Mouse (Mus musculus) left cerebral cortex, adult 11 months (tissue): ENCODE data around the gene Chst8.

Experiments used
- DNase-seq: peaks from one replicate; pipeline ENCODE4 v3.0.0; 2022; ENCODE audit warnings: low spot score

The Chst8 gene

DNA sequence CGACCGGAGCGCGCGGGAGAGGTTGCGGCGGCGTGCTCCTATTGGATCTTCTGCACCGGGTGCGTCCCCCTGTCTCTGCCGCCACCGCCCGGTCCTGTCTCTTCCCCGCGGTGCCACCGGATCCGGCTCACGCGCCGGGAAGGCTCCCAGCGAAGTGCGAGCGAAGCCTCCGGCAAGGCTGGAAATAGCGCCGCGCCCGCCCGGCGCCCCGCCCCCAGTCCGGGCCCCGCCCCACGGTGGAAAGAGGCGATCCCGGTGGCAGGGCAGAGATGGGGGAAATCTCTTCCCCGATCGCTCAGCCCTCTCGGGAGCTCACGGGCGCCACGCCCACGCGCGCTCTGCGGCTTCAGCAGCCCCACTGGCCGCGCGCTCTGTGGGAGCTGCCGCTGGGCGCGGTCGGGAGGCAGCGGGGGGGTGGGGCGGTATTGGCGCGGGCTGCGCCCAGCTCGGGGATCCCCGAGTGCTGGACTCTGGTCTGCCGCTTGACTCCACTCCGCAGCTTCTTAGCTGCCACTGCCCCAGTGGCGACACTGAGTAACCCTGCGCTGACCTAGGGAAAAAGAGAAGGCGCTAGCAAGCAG is at the start of gene Chst8:
TSS of gene Chst8 (minus strand) at position 181 of the 581 bp plus-strand sequence.
- peak; percentile 45 for DNase-seq

- no peak for DNase-seq
Observed at GRCm38 (mm10) chr7:34858291-34858690, 45.8 kb upstream of the Chst8 start.

DNA sequence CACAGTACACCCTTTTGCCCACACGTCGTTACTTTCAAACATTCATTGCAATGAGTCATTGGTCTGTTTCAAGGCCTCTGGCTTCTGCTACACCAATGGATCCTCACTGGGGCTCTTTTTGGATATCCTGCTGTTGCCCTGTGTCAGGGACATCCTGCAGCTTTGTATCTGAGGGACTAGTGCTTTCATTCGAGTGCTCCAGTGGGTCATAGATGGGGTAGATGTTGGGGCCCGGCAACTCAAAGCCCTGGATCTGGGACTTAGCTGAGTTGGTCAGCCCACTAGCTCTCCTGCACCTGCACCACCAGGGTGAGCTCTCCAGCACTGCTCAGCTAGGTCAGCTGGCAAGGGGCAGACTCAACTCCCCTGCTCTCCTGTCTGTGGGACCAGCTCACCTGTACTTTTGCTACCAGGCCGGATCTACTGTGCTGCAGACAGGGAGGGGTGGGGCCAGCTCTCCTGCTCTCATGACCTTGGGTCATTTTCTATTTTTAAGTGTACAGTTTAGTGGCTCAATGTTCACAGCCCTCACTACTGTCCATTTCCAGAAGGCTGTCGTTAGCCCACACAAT is 42.4 kb upstream of the Chst8 start:
- no peak for DNase-seq

- DNase-seq = no peak
Observed at GRCm38 (mm10) chr7:34853393-34853792, 40.9 kb upstream of the Chst8 start.

GRCm38 (mm10) chr7:34849660-34850059 is 37.1 kb upstream of the Chst8 start:
- no peak for DNase-seq

GRCm38 (mm10) chr7:34848811-34849210 is 36.3 kb upstream of the Chst8 start:
- DNase-seq = no peak

GRCm38 (mm10) chr7:34847900-34848299 is 35.4 kb upstream of the Chst8 start:
- no peak for DNase-seq

DNA sequence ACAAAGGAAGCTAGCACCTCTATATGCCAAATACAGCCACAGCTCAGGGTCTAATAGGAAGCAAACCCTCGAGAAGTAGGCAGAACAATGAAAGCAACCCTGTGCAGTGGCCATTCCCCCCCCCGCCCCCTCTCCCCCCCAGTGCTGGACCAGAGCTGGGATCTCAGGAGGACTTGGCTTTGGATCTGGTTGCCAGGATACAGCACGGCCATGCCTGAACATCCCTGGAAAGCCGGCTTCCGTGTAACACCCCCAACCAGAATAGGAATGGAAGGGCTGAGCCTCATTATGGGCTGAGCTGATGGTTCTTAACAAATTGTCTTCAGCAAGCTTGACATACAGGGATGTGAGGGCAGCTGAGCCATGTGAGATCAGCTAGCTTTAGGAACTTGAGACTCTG is 34.9 kb upstream of the Chst8 start:
- no peak for DNase-seq

DNA sequence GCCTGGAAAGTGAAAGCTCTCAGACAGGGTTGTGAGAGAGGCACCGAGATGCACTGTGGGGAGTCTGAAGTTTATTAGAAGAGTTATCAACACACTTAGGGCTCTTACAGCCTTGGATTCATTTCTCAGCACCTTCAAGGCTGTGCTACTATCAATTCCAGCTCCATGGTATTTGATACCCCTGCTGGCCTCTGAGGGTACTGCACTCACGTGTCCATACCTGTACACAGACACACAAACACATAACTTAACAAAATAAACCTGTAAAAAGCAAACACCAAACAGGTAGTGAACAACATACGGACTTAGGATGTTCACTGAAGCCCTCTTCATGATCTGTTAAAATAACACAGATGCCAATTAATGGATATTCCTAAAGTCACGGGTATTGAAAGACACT is 26.2 kb upstream of the Chst8 start:
- no peak for DNase-seq

- no peak for DNase-seq
Observed at GRCm38 (mm10) chr7:34838231-34838630, 25.7 kb upstream of the Chst8 start.

DNA sequence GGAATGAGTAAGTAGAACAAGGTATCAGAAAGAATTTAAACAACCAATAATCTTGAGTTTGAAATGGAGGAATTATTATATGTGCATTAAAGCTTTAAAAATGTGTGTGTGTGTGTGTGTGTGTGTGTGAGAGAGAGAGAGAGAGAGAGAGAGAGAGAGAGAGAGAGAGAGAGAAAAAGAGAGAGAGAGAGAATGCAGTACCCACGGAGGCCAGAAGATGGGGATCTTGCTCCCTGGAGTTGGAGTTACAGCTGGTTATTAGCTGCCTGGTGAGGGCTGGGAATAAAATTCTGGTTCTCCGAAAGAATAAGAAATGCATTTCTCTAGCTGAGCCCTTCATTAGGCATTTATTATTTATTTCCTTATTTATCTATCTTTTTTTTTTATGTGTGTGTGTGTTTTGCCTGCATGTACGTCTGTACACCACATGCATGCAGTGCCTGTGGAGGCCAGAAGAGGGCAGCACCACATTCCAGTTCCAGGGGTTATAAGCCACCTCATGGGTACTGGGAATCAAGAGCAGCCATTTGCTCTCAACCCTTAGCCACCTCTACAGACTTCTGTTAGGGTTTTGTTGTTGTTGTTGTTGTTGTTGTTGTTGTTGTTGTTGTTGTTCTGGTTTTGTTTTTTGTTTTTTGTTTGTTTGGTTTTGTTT is 13.9 kb upstream of the Chst8 start:
- no peak for DNase-seq

- DNase-seq = no peak
Observed at GRCm38 (mm10) chr7:34821587-34821986, 9.1 kb upstream of the Chst8 start.

DNA sequence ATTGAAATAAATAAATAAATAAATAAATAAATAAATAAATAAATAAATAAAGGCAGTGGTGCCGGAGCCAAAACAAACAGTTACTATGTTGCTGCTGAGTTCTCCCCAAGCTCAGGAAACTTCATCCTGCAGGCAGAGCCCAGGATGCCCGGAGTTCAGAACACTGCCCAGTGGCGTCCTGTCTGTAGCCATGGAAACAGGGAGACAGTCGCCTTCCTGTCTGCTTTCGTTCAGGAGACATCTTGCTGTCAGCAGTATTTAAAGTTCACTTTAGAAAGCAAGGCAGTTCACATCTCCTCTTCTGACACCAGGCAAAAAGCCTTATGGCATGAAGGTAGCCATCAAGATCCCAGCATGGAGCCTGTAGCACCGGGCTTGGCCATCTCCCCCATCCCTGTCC is 8.0 kb upstream of the Chst8 start:
- DNase-seq = no peak

- DNase-seq = no peak
Observed at GRCm38 (mm10) chr7:34819796-34820195, 7.3 kb upstream of the Chst8 start.

- DNase-seq = no peak
Observed at GRCm38 (mm10) chr7:34818660-34819059, 6.1 kb upstream of the Chst8 start.

DNA sequence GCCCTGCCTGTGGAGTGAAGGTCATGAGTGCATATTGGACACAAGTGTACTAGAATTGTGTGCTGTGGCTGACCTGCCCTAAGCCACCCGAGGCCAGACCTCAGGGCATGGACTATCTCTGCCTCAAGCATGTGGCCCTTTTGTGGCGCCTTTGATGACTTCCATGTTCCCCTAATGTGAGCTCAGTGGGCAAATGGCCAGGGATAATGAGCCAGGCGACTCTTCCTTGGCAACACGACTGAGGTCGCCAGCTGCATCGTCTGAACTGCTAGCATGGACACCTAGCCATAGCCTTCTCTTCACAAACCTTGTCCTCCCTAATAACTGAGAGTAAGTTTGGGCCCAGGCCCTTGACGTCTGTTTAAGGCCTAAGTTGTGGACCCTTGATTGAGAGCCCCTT is 4.5 kb upstream of the Chst8 start:
- DNase-seq = no peak

DNA sequence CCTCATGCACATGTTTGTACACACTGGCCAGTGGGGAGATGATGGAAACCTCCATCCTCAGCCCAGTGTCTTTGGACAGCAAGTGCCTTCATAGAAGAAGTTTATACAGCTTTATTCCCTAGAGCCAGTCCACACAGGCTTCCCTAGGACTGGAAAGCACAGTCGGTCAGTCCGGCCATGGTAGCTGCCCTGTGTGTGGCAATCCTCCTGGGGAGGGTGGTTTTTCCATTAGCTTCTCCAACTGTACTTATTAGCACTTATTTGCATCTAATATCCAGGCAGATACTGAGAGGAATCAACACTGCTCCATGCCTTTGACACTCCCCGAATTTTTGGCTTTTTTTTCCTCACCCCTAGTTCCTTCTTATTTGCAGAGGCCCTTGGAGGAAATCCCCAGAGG is 2.3 kb upstream of the Chst8 start:
- DNase-seq = no peak

DNA sequence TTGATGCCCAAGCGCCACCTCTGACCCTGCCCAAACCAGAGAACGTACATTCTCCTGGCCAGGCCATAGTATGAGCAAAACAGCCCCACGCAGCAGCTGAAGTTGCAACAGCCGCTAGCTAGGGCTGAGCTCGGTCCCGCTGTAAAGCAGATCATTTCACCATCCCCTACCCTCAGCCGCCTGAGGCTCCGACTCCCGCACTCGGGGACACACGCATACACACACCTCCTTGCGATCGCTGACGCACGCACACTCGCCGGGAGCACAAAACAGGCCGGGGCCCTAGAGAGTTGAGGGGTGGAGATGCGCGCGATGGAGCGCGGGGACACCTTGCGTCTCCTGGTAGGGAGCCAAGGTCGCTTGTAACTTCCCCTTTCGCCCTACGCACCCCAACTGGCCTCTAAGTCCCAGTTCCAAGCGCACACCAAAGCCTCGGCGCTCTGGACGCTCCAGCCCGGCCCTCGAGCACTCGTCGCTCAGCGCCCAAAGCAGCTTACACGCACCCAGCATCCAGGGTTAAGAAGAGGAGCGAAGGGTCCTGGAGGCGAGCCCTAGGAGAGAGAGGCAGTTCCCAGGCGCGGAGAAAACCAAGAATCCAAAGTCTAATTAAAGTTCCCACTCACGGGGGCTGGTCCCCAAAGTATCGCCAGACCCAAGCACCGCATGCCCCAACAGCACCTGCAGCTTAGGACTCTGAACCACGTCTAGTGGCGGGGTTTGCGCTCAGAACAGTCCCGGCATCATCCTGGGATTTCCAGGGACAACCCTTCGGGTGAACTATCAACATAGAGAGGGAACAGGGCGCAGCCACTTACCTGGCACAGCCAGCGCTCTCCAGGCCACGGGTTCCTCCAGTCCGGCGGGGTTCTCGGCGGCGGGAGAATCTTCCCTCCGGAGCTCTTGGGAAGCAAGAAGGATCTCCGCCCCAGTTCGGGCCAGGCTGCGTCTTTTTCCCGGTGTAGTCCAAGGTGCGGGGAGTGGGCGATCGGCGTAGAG is 682 bp downstream of the Chst8 start:
- no peak for DNase-seq

DNA sequence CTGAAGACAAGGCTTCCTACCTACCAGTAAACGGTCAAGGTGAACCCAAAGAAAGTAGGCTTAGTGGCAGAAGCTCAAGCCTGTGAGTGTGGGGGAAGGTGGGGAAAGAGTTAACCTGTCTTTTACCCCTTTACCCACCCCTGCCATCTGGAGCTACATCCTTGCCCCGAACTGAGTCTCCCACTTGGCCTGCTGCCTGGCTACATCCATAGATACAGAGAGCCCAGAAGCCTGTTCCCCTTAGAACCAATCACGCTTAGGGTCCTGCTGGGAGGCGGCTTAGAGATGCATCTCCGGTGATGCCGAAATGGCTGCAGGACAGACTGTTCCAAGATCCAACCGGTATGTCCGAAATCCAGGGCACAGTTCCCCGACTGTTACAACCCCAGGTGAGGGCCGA is 1.5 kb downstream of the Chst8 start:
- DNase-seq = no peak

DNA sequence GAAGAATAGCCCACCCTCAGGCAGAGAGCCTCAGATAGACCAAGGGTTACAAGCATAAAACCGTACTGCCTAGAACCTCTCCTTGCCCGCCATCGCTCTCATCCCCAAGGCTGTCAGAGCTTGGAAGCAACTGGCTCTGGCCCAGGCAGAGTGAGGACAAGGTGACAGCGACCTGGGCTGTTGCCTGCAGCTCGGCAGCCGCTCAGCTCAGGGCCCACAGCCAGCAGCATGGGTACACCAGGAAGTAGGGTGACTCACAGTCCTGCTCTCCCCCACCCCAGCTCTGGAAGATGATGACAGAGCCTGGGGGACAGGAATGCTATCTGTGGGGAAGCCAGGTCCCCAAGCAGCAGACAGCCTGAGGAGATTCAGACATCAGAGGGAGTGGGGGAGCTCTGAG is 6.2 kb downstream of the Chst8 start:
- no peak for DNase-seq

DNA sequence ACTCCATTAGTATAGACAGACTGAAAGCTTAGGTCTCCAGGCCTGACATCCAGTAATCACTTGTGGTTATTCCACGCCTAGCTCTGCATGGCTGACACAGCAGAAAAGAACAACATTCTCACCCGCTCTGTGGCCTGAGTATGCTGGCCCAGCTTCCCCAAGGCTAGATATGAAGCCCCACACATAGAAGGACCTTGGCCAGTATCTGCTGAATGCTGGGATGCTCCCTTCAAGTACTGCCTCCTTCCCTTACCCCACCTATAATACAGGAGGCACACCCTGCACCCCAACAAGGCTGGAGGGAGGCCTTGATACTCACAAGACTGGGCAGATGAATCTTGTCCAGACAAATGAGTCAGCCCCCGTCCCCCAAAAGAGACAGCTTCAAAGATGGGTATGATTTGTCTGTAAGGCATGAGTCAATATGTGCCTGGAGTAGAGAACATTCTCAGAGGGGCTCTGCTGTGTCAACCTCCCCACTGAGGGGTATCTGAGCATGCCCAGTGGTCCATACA is 6.8 kb downstream of the Chst8 start:
- no peak for DNase-seq

DNA sequence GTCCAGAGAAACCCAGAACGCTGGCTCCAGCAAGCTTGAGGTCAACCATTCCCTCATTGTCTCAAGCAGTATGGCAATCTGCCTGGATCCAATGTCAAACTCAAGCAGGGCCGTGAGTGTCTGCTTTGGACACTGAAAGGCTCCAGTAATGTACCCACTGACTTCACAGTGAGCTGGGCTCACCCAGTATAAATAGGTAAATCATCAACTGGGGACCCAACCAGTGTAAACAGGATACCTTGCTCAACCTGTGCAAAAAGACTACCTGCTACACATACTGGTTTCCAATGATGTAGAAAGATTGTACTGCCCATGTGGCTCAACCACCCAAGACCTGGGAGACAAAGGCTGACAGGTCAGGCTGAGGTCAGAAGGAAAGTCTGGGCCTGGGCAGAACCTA is 7.5 kb downstream of the Chst8 start:
- no peak for DNase-seq
